Mouse (Mus musculus) megakaryocyte progenitor cell, adult 5-6 weeks (primary cell): Measurements from ENCODE around the gene Camk1d. TPM values are rescaled to one million over a fixed set of nuclear protein-coding genes. Genes with fewer than 3 reads are reported as not detected.
"Not testable (repeated sequence)": the region's sequence is repeated elsewhere in the genome, so short reads cannot be mapped to it uniquely, and the experiment has no call there.

Experiments
- ATAC-seq: replicated peaks from 2 replicates; pipeline ENCODE4 v1.8.0; 2016; ENCODE audit warnings: mild to moderate bottlenecking, moderate TSS enrichment, inconsistent platforms; ENCODE audit not compliant: poor library complexity
- total RNA-seq, 2 experiments: library from RNA; stranded (forward) in 1 of 2; stranded (reverse) in 1 of 2; fragments of 157-497, 149-512 nt in 1 of 2; fragments of 200-1000 nt in 1 of 2; gene quantifications; 2 replicates each; pipeline versions ENCODE4 v1.2.3 to v1.2.4; 2015 to 2017

The Camk1d gene
- total RNA-seq, 2 experiments from 2014 or later, result 1.5 to 4.2 TPM

DNA sequence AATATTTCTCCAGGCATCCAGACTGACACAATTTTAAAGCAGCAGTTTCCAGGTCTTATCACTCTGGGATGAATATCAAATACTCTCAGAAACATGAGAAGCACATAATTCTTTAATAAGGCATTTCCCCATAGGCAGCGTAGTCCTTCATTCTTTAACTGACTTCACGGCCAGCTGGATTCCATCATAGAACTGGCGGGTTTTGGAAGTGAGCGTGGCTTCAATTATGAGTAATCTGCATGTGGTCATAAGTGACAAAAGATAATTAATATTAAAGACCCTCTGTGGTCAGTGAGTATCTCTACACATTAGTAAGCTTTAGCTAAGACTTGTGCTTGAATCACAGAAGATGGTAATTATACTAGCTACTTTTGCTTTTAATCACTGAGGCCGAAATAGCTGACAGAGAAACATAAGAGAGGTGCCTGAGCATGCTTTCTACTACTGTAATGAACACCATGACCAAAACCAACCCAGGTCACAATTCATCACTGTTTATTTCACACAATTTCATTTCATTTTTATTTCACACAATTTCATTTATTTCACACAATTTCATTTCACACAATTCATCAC, 293.6 kb downstream of the Camk1d start:
- no peak for ATAC-seq

DNA sequence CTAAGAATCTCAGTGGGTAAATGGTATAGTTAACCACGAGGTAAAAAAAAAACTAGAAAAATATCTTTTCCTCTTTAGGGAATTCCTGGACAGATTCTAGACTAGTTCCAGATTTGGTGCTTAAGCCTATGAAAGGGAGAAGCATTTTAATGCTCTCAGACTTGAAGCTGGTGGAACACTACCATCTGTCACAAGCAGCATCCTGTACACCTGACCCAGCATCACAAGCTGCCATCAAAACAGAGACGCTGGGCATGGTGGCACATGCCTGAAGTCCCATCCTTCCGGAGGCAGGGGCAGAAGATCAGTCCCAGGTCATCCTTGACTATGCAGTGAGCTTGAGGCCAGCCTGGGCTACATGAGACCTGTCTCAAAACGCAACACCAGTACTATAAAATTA, 295.5 kb downstream of the Camk1d start:
- ATAC-seq, result no peak

DNA sequence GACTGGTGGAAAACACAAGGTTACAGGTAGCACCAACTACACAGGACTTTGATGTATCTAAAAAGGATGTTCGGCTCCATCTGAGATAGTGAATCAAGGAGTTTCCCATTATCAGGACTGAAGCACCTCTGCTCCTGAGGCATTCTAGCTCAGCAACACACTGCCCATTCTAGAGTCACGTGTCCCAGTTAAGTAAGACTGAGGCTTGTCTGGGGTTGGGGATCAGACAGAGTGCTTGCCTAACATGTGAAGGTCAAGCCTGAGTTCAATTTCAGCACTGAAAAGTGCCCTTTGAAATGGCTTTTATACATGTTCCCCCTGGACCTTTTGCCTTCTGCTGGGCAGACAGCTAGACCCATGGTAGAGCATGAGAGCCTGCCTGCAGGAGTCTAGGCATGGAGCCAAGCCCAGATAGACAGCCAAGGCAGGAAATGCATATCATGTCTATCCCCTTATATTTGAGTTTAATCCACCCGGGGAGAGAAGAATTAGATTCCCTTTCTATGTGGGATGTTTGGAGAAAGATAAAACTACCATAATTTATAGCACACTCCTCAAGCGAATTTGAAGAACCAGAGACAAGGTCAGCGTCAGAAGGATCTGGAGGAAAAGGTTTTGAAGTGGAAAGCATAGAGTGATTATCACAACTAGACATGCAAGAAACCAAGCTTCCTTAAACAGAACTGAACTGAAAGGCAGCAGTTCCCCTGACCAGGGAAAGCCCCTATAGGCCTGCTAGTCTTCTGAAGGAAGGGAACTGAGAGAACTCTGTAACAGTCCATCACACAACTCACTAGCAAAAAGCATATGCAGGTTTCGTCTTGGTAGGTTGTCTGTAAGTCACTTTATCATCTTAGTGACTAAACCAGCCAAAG, 296.9 kb downstream of the Camk1d start:
- ATAC-seq, result peak; percentile 75

DNA sequence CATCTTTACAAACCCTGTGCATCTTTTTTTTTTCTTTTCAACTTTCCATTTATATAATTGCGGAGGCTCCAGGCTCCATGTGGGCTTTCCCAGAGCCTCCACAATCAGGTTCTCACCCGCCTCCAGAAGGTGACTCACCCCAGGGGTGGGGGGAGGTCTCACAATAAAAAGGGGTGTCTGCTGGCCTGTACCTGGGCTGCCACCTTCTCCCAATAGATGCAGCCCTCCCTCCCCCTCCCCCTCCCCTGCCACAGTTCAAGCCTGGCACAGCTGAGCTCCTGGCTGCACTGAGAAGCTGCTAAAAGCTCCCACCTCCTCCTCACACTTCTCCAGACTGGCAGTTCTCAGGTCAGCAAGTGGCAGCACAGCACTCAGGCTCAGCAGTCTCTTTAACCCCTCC, 302.5 kb downstream of the Camk1d start:
- no peak for ATAC-seq

- peak; percentile 68 for ATAC-seq
Measured at GRCm38 (mm10) chr2:5403850-5404249, 310.5 kb downstream of the Camk1d start.

DNA sequence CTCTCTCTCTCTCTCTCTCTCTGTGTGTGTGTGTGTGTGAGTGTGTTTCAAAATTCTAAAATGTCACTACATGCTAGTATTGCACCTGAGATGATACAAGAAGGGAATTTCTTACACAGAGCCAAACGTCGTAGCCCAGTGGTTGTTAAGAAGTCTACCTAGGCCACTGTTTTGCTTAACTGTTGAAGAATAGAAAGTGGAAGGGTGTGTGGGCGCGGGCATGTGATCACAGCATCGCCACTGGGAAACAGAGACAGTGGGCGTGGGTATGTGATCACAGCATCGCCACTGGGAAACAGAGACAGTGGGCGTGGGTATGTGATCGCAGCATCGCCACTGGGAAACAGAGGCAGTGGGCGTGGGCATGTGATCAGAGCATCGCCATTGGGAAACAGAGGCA, 312.3 kb downstream of the Camk1d start:
- ATAC-seq, result no peak

DNA sequence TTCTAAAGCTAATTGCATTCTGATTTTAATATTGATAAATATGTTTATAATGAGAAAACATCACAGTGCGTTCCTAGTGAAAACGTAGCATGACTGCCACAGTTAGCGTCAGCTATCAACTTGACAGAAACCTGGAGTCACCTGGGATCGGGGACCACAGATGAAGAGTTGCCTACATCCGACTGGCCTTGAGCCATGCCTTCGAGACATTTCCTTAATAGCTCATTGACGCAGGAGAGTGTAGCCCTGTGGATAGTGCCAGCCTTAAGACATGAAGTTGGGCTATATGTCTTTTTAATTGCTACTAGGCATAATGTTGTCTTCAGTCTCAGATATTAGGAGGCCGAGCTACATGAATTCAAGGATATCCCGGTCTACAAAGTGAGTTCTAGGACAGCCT, 315.8 kb downstream of the Camk1d start:
- no peak for ATAC-seq

DNA sequence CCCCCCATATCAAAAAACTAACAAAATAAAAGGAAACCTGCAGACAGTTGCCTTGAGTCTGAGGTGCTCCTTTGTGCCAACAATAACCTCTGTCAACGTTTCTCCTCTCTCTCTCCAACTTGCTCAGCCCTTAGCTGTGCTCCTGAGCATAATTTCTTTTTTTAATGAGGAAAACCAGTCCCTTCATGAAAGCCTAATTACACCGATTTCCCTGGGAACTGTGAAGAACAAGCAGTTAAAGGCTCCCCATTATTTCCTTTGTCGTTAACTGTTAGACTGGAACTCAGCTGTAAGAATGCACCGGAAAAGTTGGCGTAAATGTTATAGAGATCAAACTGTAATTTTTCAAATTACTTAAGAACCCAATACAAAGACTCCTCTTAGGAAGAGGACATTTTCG, 316.3 kb downstream of the Camk1d start:
- ATAC-seq, result no peak

DNA sequence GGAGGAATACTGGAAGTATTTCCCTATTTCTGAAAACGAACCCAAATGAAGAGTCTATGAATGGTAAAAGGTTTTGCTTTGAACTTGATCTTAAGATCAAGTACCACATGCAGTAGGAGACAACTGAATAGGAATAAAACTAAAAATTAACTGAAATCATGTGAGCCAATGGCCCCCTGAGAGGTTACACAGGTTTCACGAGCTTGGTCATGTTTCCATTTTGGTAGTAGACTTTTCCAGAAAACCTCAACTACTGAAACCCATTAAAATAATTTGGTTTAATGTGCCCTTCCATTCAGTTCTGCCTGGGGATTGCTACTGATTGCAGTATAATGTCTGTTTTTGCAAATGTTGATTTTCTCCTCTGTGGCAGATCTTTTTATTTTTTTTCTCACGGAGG, 316.8 kb downstream of the Camk1d start:
- no peak for ATAC-seq

DNA sequence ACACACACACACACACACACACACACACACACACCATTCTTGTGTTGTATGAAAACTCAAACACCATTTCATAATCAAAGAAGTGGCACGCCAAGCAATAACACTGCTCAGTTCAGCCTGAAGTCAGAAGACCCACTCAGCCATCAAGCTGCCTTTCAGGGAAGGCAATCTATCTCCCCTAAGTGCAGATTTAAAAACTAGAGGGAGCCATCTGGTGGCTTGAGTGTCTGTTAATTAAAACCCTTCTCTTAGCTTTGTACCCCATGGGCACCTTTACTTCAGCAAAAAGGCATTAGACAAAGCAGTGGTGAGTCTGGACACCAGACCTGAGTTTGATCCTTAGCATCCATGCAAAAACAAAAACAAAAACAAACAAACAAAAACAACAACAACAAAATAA, 317.9 kb downstream of the Camk1d start:
- ATAC-seq, result no peak

GRCm38 (mm10) chr2:5395873-5396272, 318.4 kb downstream of the Camk1d start:
- no peak for ATAC-seq

GRCm38 (mm10) chr2:5392921-5393320, 321.4 kb downstream of the Camk1d start:
- ATAC-seq, result no peak

- no peak for ATAC-seq
Measured at GRCm38 (mm10) chr2:5392470-5392869, 321.8 kb downstream of the Camk1d start.

- ATAC-seq, result no peak
Measured at GRCm38 (mm10) chr2:5388381-5388780, 325.9 kb downstream of the Camk1d start.

DNA sequence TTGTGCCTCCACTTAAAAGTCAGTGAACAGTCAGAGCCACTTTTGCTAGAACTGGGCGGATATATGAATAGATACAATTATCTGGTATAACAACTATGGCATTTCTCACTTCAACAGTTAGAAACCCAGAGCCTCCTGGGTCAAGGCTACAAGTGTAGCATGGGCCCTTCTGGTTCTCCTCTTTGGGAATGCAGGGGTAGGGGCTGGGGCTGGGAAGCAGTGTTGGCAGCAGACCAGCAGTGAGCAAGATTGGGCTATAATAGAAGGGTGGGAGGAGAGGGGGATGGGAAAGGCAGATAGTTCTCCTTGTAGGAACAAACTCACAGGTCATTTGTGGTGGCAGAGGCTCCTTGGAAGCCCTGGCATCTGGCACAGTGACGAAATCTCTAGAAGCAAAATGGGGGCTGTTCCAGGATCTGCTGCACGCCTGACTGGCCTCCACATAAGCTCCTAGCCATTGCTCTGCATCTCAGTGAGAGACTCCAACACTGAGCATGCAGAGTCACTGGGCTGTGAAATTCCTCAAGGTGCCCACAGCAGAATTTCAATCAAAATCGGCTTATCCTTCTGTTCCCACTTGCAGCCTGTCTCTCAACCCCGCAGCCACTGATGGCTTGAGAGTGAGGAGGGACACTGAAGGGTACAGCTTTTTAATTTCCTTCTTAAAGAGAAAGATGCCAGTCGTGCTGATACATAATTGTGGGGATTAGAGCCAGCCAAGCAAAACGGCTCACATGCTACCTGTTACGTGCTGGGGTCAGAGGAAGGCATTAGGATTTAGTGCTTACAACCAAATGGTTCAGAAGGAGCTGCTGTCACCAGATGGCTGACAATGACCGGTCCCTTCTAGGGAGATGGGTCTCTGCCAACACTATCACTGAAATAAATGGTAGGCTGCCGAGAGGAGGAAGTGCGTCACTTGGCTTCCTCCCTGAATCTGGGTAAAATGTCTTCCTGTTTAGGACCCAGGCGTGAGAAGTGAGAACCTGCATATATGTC, 332.3 kb downstream of the Camk1d start:
- ATAC-seq, result no peak

DNA sequence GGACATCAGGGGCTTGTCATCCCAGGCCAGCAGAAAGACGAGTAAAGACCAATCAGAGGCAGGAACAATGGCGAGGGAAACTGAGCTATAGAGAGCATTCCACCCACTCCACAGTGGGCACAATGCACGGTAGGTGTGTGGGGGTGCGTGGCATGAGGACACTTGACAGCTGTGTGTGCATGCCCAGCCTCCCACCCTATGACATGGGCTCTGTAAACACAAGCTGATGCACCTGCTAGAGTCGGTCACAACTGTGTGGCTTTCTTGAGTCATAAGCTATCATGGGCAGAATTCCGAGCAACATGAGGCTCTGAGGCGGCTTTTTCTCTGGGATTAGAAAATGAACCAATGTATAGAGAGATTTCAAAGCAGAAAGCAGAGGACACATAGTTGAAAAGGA, 333.3 kb downstream of the Camk1d start:
- no peak for ATAC-seq

GRCm38 (mm10) chr2:5378922-5379321, 335.4 kb downstream of the Camk1d start:
- ATAC-seq, result not testable (repeated sequence)

- no peak for ATAC-seq
Measured at GRCm38 (mm10) chr2:5378066-5378672, 336.1 kb downstream of the Camk1d start.

DNA sequence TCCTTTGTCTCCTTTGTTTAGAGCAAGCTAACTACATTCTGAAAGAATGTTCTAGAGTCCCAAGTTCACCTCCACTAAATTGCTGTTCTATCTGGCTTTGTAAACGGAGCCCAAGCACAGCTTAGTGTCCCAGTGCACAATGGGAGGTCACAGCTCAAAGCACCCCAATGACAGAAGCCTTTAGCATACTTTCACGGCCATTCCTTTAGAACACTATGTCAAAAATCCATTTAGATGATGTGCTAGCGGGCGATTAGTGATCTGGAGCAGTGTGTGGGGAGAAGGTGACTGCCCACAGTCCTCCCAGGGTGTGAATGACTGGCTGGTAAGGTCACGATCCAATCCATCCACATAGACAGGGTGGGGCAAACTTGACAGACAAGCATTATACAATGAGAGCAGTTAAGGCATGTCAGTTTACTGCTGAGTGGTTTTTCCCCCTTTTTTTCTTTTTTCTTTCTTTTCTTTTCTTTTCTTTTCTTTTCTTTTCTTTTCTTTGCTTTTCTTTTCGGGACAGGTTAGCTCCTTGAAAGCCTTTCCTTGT, 341.4 kb downstream of the Camk1d start:
- ATAC-seq, result no peak

GRCm38 (mm10) chr2:5371316-5371715, 343.0 kb downstream of the Camk1d start:
- ATAC-seq, result no peak

GRCm38 (mm10) chr2:5370591-5370990, 343.7 kb downstream of the Camk1d start:
- ATAC-seq, result no peak
